Mouse (Mus musculus): ENCODE data around the gene Trim7. TPM values are rescaled to one million over a fixed set of nuclear protein-coding genes. Genes with fewer than 3 reads are reported as not detected.

Gene Trim7
- polyA plus RNA-seq, 1 experiment = 14.4 TPM

- H3K4me1 ChIP-seq (ENCODE audit: control insufficient read depth, insufficient read depth, low read length) = no peaks in the 10 kb centered on the region; the same call in 1 of the 2 replicates
- H3K4me3 ChIP-seq (replicated peaks; ENCODE audit: control insufficient read depth, low read depth, low read length) = peak overlapping the region; percentile 78
- 57% methylated on average over 11 of the region's 11 CpGs for WGBS
- no peak for TF ChIP-seq CTCF (IDR thresholded peaks at IDR 0.05; ENCODE audit: control insufficient read depth, insufficient read depth, low read length)
- no peak for TF ChIP-seq POLR2A (IDR thresholded peaks at IDR 0.05; ENCODE audit: borderline replicate concordance, control insufficient read depth, low read depth, low read length)
- peak overlapping the region; percentile 57; the same call in 1 of the 2 replicates for H3K27ac ChIP-seq (ENCODE audit: control insufficient read depth, insufficient read depth, low read depth, low read length, poor library complexity)
Measured at GRCm38 (mm10) chr11:48836990-48837309, 11.0 kb downstream of the Trim7 start.

GRCm38 (mm10) chr11:48837310-48838180 lies 11.6 kb downstream of the Trim7 start:
- WGBS = under 1% methylated on average over 77 of the region's 77 CpGs
- Histone ChIP-seq H3K27ac (ENCODE audit: control insufficient read depth, insufficient read depth, low read depth, low read length, poor library complexity) (peak overlapping the region; percentile 57), H3K4me1 (ENCODE audit: control insufficient read depth, insufficient read depth, low read length) (peaks cover 1% of the 10 kb centered on the region; the same call in 1 of the 2 replicates), H3K4me3 (replicated peaks; ENCODE audit: control insufficient read depth, low read depth, low read length) (peak overlapping the region; percentile 78)
- TF ChIP-seq CTCF (IDR thresholded peaks at IDR 0.05; ENCODE audit: control insufficient read depth, insufficient read depth, low read length) = no peak
- no peak for TF ChIP-seq POLR2A (IDR thresholded peaks at IDR 0.05; ENCODE audit: borderline replicate concordance, control insufficient read depth, low read depth, low read length)

GRCm38 (mm10) chr11:48838181-48838797 lies 12.3 kb downstream of the Trim7 start:
- peaks cover 1% of the 10 kb centered on the region; the same call in 1 of the 2 replicates for H3K4me1 ChIP-seq (ENCODE audit: control insufficient read depth, insufficient read depth, low read length)
- peak overlapping the region; percentile 78 for H3K4me3 ChIP-seq (replicated peaks; ENCODE audit: control insufficient read depth, low read depth, low read length)
- TF ChIP-seq CTCF (IDR thresholded peaks at IDR 0.05; ENCODE audit: control insufficient read depth, insufficient read depth, low read length) (0 out of 2 replicates have a peak, but pooled peaks have one; percentile 4), POLR2A (IDR thresholded peaks at IDR 0.05; ENCODE audit: borderline replicate concordance, control insufficient read depth, low read depth, low read length) (no peak)
- H3K27ac ChIP-seq (ENCODE audit: control insufficient read depth, insufficient read depth, low read depth, low read length, poor library complexity) = peak overlapping the region; percentile 57
- under 1% methylated on average over 16 of the region's 16 CpGs for WGBS

- WGBS = 73% methylated on average over 10 of the region's 10 CpGs
Measured at GRCm38 (mm10) chr11:48838879-48839680, 13.1 kb downstream of the Trim7 start.

GRCm38 (mm10) chr11:48840805-48841204 lies 14.9 kb downstream of the Trim7 start:
- peaks cover 1% of the 10 kb centered on the region; the same call in 1 of the 2 replicates for H3K4me1 ChIP-seq (ENCODE audit: control insufficient read depth, insufficient read depth, low read length)
- TF ChIP-seq POLR2A (IDR thresholded peaks at IDR 0.05; ENCODE audit: borderline replicate concordance, control insufficient read depth, low read depth, low read length) (no peak), CTCF (IDR thresholded peaks at IDR 0.05; ENCODE audit: control insufficient read depth, insufficient read depth, low read length) (no peak)

More at GRCm38 (mm10) chr11:48838879-48839680, 13.1 kb downstream of the Trim7 start:
- Histone ChIP-seq H3K4me1 (ENCODE audit: control insufficient read depth, insufficient read depth, low read length) (peaks cover 1% of the 10 kb centered on the region; the same call in 1 of the 2 replicates), H3K27ac (ENCODE audit: control insufficient read depth, insufficient read depth, low read depth, low read length, poor library complexity) (no peak overlapping the region), H3K4me3 (replicated peaks; ENCODE audit: control insufficient read depth, low read depth, low read length) (no peak overlapping the region)
- TF ChIP-seq POLR2A (IDR thresholded peaks at IDR 0.05; ENCODE audit: borderline replicate concordance, control insufficient read depth, low read depth, low read length) (no peak), CTCF (IDR thresholded peaks at IDR 0.05; ENCODE audit: control insufficient read depth, insufficient read depth, low read length) (no peak)

GRCm38 (mm10) chr11:48841213-48841612 lies 15.3 kb downstream of the Trim7 start:
- TF ChIP-seq CTCF (IDR thresholded peaks at IDR 0.05; ENCODE audit: control insufficient read depth, insufficient read depth, low read length) = no peak
- TF ChIP-seq POLR2A (IDR thresholded peaks at IDR 0.05; ENCODE audit: borderline replicate concordance, control insufficient read depth, low read depth, low read length) = no peak
- no peak overlapping the region for H3K27ac ChIP-seq (ENCODE audit: control insufficient read depth, insufficient read depth, low read depth, low read length, poor library complexity)
- WGBS = 83% methylated on average over 5 of the region's 5 CpGs
- no peak overlapping the region for H3K4me3 ChIP-seq (replicated peaks; ENCODE audit: control insufficient read depth, low read depth, low read length)
- H3K4me1 ChIP-seq (ENCODE audit: control insufficient read depth, insufficient read depth, low read length) = peaks cover 1% of the 10 kb centered on the region; the same call in 1 of the 2 replicates

More at GRCm38 (mm10) chr11:48840805-48841204, 14.9 kb downstream of the Trim7 start:
- H3K27ac ChIP-seq (ENCODE audit: control insufficient read depth, insufficient read depth, low read depth, low read length, poor library complexity) = no peak overlapping the region
- H3K4me3 ChIP-seq (replicated peaks; ENCODE audit: control insufficient read depth, low read depth, low read length) = no peak overlapping the region

- WGBS = 70% methylated on average over 4 of the region's 4 CpGs
- Histone ChIP-seq H3K4me3 (replicated peaks; ENCODE audit: control insufficient read depth, low read depth, low read length) (no peak overlapping the region), H3K4me1 (ENCODE audit: control insufficient read depth, insufficient read depth, low read length) (peaks cover 1% of the 10 kb centered on the region; the same call in 1 of the 2 replicates), H3K27ac (ENCODE audit: control insufficient read depth, insufficient read depth, low read depth, low read length, poor library complexity) (no peak overlapping the region)
- TF ChIP-seq CTCF (IDR thresholded peaks at IDR 0.05; ENCODE audit: control insufficient read depth, insufficient read depth, low read length) (no peak), POLR2A (IDR thresholded peaks at IDR 0.05; ENCODE audit: borderline replicate concordance, control insufficient read depth, low read depth, low read length) (no peak)
Measured at GRCm38 (mm10) chr11:48842378-48842792, 16.4 kb downstream of the Trim7 start.

Measured in bone marrow, adult 2 months (tissue).